Mouse (Mus musculus) spleen, adult 2 months (tissue): ENCODE results near the gene Rpusd3. TPM values are rescaled to one million over a fixed set of nuclear protein-coding genes. Genes with fewer than 3 reads are reported as not detected.
A peak's percentile ranks its signal among the peaks of the same experiment; 100 is the strongest.

Experiments
- DNase-seq, 2 experiments: peaks; one replicate each; pipeline versions ENCODE4 v3.0.0 to v3.0.0-alpha.2; 2012 to 2021; ENCODE audit warnings: low spot score in 2 of 2, low read depth in 1 of 2
- H3K27ac ChIP-seq: fragments of 200-500 bp; 2 replicates; pipeline ENCODE4 v1.5.1; 2012; ENCODE audit warnings: low read length, inconsistent platforms; ENCODE audit not compliant: insufficient read depth
- H3K27me3 ChIP-seq: fragments of 200-500 bp; 2 replicates; pipeline ENCODE4 v1.6.1; 2012; ENCODE audit warnings: mild to moderate bottlenecking, moderate library complexity, low read length, inconsistent platforms; ENCODE audit not compliant: control insufficient read depth, insufficient read depth
- H3K36me3 ChIP-seq: fragments of 200-500 bp; 2 replicates; pipeline ENCODE4 v1.6.1; 2012; ENCODE audit warnings: mild to moderate bottlenecking, low read length, inconsistent platforms; ENCODE audit not compliant: control insufficient read depth, insufficient read depth
- H3K4me1 ChIP-seq: fragments of 200-500 bp; 2 replicates; pipeline ENCODE4 v1.6.1; 2011; ENCODE audit warnings: inconsistent platforms; ENCODE audit not compliant: control insufficient read depth, insufficient read depth, insufficient read length
- H3K4me3 ChIP-seq: fragments of 200-500 bp; 2 replicates; pipeline ENCODE4 v1.5.1; 2011; ENCODE audit warnings: mild to moderate bottlenecking, inconsistent platforms; ENCODE audit not compliant: insufficient read depth, insufficient read length; ENCODE audit errors: extremely low read depth
- CTCF ChIP-seq: fragments of 200-500 bp; IDR thresholded peaks from 2 replicates; pipeline ENCODE4 v1.5.1; 2011; ENCODE audit warnings: mild to moderate bottlenecking, inconsistent platforms; ENCODE audit not compliant: insufficient read depth, insufficient read length, insufficient replicate concordance; ENCODE audit errors: extremely low read depth
- POLR2A ChIP-seq: fragments of 200-500 bp; IDR thresholded peaks from 2 replicates; pipeline ENCODE4 v1.6.1; 2011; ENCODE audit warnings: low read depth, low read length, inconsistent platforms
- WGBS: fragments of 180-500 bp; shearing (Covaris S2); methylation state at CpG from one replicate; pipeline ENCODE4 v1.1.7; 2018; 5-methylcytosine and 5-hydroxymethylcytosine counted together
- polyA plus RNA-seq: library from polyadenylated mRNA; depleted of rRNA; stranded (reverse); fragments of >200 nt; gene quantifications from 2 replicates; pipeline ENCODE4 v1.2.3, GENCODE M21; 2012; rRNA removed

Rpusd3 gene
- polyA plus RNA-seq: 29.2 and 53.2 TPM in 2 replicates

DNA sequence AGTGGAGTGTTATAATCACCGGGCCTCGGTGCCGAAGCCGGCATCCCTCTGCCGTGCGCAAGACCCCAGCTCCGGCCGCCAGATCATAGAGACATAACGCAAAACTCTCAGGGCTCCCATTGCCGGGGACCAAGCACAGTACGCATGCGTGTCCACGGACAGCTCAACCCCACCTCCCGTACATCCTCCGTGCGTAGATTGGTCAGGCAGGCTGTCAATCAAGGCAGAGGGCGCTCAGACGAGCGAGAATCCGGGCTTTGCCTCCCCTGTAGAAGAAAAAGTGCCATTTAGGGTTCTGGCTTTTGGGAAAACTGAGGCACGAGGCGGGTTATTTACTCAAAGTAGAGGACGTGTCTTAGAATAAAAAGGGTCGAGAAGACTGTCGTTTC, at the start of gene Rpusd3:
Gene Rpusd3 (minus strand): TSS at position 142 of the 389 bp plus-strand sequence.
- TF ChIP-seq POLR2A (peak; percentile 48; the same call in 1 of the 2 replicates), CTCF (no peak)
- peaks cover 7% of the 10 kb centered on the region; the same call in 1 of the 2 replicates for H3K4me1 ChIP-seq
- peak; percentile 98 to 100 for DNase-seq

GRCm38 (mm10) chr6:113468512-113468911, 49.4 kb upstream of the Rpusd3 start:
- Histone ChIP-seq H3K4me1 (peaks cover 4% of the 10 kb centered on the region; the same call in 1 of the 2 replicates), H3K36me3 (no peaks in the 10 kb centered on the region), H3K4me3 (no peak overlapping the region), H3K27ac (no peak overlapping the region), H3K27me3 (no peaks in the 10 kb centered on the region)
- 65% methylated on average over 3 of the region's 3 CpGs for WGBS
- TF ChIP-seq POLR2A: no peak
- TF ChIP-seq CTCF: no peak
- DNase-seq: no peak

More for the DNA sequence above, at the start of gene Rpusd3:
- 0% methylated on average over 25 of the region's 25 CpGs for WGBS
- Histone ChIP-seq H3K36me3 (no peaks in the 10 kb centered on the region), H3K27ac (no peak within 1 kb of the TSS), H3K27me3 (no peaks in the 10 kb centered on the region), H3K4me3 (peak within 1 kb of the TSS; percentile 73)

DNA sequence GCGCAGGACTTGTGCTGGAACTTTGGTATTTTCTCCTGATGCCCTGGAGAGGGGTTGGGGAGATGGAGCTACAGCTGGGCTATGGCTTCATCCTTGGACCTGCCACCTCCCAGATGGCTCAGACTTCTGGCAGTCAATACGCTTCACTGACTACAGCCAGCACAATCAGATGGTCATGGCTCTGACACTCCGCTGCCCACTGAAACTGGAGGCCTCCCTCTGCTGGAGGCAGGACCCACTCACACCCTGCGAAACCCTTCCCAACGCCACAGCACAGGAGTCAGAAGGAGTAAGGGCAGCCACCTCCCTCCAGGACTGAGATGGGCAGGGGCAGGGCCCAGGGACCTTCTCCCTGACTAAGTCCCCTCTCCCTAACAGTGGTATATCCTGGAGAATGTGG, 46.5 kb upstream of the Rpusd3 start:
- no peak overlapping the region for H3K27ac ChIP-seq
- WGBS: 82% methylated on average over 5 of the region's 5 CpGs
- no peaks in the 10 kb centered on the region for H3K27me3 ChIP-seq
- H3K4me3 ChIP-seq: no peak overlapping the region
- peaks cover 4% of the 10 kb centered on the region; the same call in 1 of the 2 replicates for H3K4me1 ChIP-seq
- TF ChIP-seq CTCF (no peak), POLR2A (no peak)
- H3K36me3 ChIP-seq: no peaks in the 10 kb centered on the region
- no peak for DNase-seq

DNA sequence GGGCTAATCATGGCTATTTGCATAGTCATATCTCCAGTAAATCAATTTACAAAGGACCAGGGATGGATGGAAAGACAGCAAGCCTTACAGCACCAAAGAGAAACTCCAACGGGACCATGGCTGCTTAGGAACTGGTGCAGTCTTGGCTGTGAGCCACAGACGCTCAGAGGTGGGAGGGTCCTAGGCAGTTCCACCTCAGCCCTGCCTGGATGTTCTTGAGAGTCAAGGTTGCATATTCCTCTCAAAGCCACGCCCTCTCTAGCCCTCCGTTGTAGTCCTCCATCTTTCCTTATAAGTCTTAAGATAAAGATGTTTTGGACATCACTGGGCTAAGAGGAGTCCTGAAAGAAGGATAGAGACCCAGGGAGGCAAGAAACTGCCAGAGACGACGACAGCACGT, 44.9 kb upstream of the Rpusd3 start:
- Histone ChIP-seq H3K4me1 (no peaks in the 10 kb centered on the region), H3K4me3 (no peak overlapping the region), H3K27ac (no peak overlapping the region), H3K36me3 (no peaks in the 10 kb centered on the region), H3K27me3 (no peaks in the 10 kb centered on the region)
- 83% methylated on average over 7 of the region's 7 CpGs for WGBS
- no peak for DNase-seq
- TF ChIP-seq CTCF (no peak), POLR2A (no peak)

DNA sequence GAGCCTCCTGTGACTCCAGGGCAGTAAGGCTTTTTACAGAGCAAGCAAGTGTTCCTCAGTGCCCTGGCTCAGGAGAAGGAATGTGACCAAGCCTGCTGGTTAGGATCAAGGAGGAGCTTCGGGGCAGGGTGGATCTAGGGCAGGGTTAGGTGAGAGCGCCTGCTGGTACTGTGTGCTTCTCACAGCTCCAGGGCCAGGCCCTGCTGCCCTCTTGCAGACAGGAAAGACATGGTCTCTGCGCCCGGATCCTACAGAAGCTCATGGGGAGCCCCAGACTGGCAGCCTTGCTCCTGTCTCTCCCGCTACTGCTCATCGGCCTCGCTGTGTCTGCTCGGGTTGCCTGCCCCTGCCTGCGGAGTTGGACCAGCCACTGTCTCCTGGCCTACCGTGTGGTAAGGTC, 39.5 kb upstream of the Rpusd3 start:
- DNase-seq: no peak
- peaks cover 3% of the 10 kb centered on the region; the same call in 1 of the 2 replicates for H3K4me1 ChIP-seq
- H3K27ac ChIP-seq: no peak overlapping the region
- no peak overlapping the region for H3K4me3 ChIP-seq
- TF ChIP-seq CTCF: no peak
- TF ChIP-seq POLR2A: no peak
- H3K36me3 ChIP-seq: no peaks in the 10 kb centered on the region
- WGBS: 56% methylated on average over 10 of the region's 10 CpGs
- H3K27me3 ChIP-seq: no peaks in the 10 kb centered on the region

DNA sequence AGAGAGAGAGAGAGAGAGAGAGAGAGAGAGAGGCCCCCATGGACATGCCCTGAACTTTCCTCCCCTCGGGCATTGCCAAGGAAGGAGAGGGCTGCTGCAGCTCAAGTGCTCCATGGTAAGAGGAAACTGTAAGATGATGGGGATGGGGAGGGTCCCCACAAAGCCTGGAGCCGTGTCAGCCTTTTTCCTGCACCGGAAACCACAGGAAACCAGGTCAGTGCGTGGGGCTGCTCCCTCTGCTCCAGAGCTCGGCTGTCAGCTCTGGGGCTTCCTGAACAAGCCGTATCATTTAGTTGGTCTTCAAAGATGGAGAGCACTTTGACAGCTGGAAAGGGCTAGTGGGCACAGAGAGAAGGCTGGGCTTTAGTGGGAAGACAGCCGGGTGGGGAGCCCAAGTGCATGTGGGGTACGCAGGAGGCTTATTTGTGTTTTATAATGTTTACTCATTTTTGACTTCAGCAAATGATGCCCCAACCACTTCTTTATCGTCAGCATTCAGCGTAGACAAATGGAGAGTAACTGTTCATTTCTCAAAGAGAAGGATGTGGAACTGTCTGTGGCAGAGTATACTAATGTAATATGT, 38.9 kb upstream of the Rpusd3 start, which contains the start of gene Il17re:
Gene Il17re (plus strand): TSS at position 533 of the 583 bp plus-strand sequence.
- 9% methylated on average over 10 of the region's 10 CpGs for WGBS
- TF ChIP-seq POLR2A (no peak), CTCF (no peak)
- no peak within 1 kb of the TSS for H3K4me3 ChIP-seq
- no peak for DNase-seq
- H3K27me3 ChIP-seq: no peaks in the 10 kb centered on the region
- H3K4me1 ChIP-seq: peaks cover 3% of the 10 kb centered on the region; the same call in 1 of the 2 replicates
- H3K27ac ChIP-seq: no peak within 1 kb of the TSS
- H3K36me3 ChIP-seq: no peaks in the 10 kb centered on the region

GRCm38 (mm10) chr6:113455007-113455406, 35.9 kb upstream of the Rpusd3 start:
- no peaks in the 10 kb centered on the region for H3K36me3 ChIP-seq
- DNase-seq: no peak
- no peak overlapping the region for H3K27ac ChIP-seq
- H3K27me3 ChIP-seq: no peaks in the 10 kb centered on the region
- TF ChIP-seq CTCF (no peak), POLR2A (no peak)
- peaks cover 3% of the 10 kb centered on the region; the same call in 1 of the 2 replicates for H3K4me1 ChIP-seq
- WGBS: 22% methylated on average over 5 of the region's 5 CpGs
- H3K4me3 ChIP-seq: no peak overlapping the region
